Mouse (Mus musculus): ENCODE measurements at regions not wholly inside any gene's neighbourhood (a gene's known extent, or its start where the extent isn't known, plus 50 kb on each side); places are given as distances from the start of the nearest gene placed in this dataset.

GRCm38 (mm10) chr14:98863598-98863997, 130.5 kb downstream of the Rpl36a-ps1 start:
- no peaks in the 10 kb centered on the region for H3K36me3 ChIP-seq (ENCODE audit: control insufficient read depth, insufficient read depth, low read length)
- no peaks in the 10 kb centered on the region for H3K27me3 ChIP-seq (ENCODE audit: control insufficient read depth, insufficient read depth, low read length)
- H3K9me3 ChIP-seq (ENCODE audit: control insufficient read depth, low read length), result no peaks in the 10 kb centered on the region
- no peak for ATAC-seq (ENCODE audit: low read depth)
- 88% methylated on average over 11 of the region's 11 CpGs for WGBS
- H3K27ac ChIP-seq (ENCODE audit: low read depth, low read length), result no peak overlapping the region
- H3K4me1 ChIP-seq (ENCODE audit: control insufficient read depth, insufficient read depth, low read length), result no peaks in the 10 kb centered on the region
- no peak overlapping the region for H3K4me2 ChIP-seq (ENCODE audit: low read depth, low read length)
- H3K4me3 ChIP-seq (ENCODE audit: low read depth, low read length), result no peak overlapping the region
- H3K9ac ChIP-seq (replicated peaks; ENCODE audit: low read depth, low read length), result no peak overlapping the region

- no peaks in the 10 kb centered on the region for H3K27me3 ChIP-seq (ENCODE audit: control insufficient read depth, insufficient read depth, low read length)
- WGBS, result 45% methylated on average over 5 of the region's 5 CpGs
- H3K9me3 ChIP-seq (ENCODE audit: control insufficient read depth, low read length), result no peaks in the 10 kb centered on the region
- no peak overlapping the region for H3K4me3 ChIP-seq (ENCODE audit: low read depth, low read length)
- no peak overlapping the region for H3K4me2 ChIP-seq (ENCODE audit: low read depth, low read length)
- H3K36me3 ChIP-seq (ENCODE audit: control insufficient read depth, insufficient read depth, low read length), result no peaks in the 10 kb centered on the region
- no peaks in the 10 kb centered on the region for H3K4me1 ChIP-seq (ENCODE audit: control insufficient read depth, insufficient read depth, low read length)
- H3K27ac ChIP-seq (ENCODE audit: low read depth, low read length), result no peak overlapping the region
- ATAC-seq (ENCODE audit: low read depth), result no peak
- H3K9ac ChIP-seq (replicated peaks; ENCODE audit: low read depth, low read length), result no peak overlapping the region
Observed at GRCm38 (mm10) chr14:98862095-98862735, 131.9 kb downstream of the Rpl36a-ps1 start.

- no peak for ATAC-seq (ENCODE audit: low read depth)
- 82% methylated on average over 7 of the region's 7 CpGs for WGBS
- Histone ChIP-seq H3K4me3 (ENCODE audit: low read depth, low read length) (no peak overlapping the region), H3K4me1 (ENCODE audit: control insufficient read depth, insufficient read depth, low read length) (no peaks in the 10 kb centered on the region), H3K36me3 (ENCODE audit: control insufficient read depth, insufficient read depth, low read length) (no peaks in the 10 kb centered on the region), H3K27me3 (ENCODE audit: control insufficient read depth, insufficient read depth, low read length) (no peaks in the 10 kb centered on the region), H3K4me2 (ENCODE audit: low read depth, low read length) (no peak overlapping the region), H3K9ac (replicated peaks; ENCODE audit: low read depth, low read length) (no peak overlapping the region), H3K9me3 (ENCODE audit: control insufficient read depth, low read length) (no peaks in the 10 kb centered on the region), H3K27ac (ENCODE audit: low read depth, low read length) (no peak overlapping the region)
Observed at GRCm38 (mm10) chr14:98858801-98859200, 135.3 kb downstream of the Rpl36a-ps1 start.

GRCm38 (mm10) chr14:98848500-98848899, 145.6 kb downstream of the Rpl36a-ps1 start:
- H3K4me3 ChIP-seq (ENCODE audit: low read depth, low read length), result no peak overlapping the region

GRCm38 (mm10) chr14:98844221-98844620, 149.9 kb downstream of the Rpl36a-ps1 start:
- 87% methylated on average over 2 of the region's 2 CpGs for WGBS

More at GRCm38 (mm10) chr14:98848500-98848899, 145.6 kb downstream of the Rpl36a-ps1 start:
- WGBS, result 72% methylated on average over 1 of the region's 1 CpGs
- no peak for ATAC-seq (ENCODE audit: low read depth)
- H3K27ac ChIP-seq (ENCODE audit: low read depth, low read length), result no peak overlapping the region
- H3K9me3 ChIP-seq (ENCODE audit: control insufficient read depth, low read length), result no peaks in the 10 kb centered on the region
- no peaks in the 10 kb centered on the region for H3K27me3 ChIP-seq (ENCODE audit: control insufficient read depth, insufficient read depth, low read length)
- no peak overlapping the region for H3K9ac ChIP-seq (replicated peaks; ENCODE audit: low read depth, low read length)
- no peak overlapping the region for H3K4me2 ChIP-seq (ENCODE audit: low read depth, low read length)
- no peaks in the 10 kb centered on the region for H3K36me3 ChIP-seq (ENCODE audit: control insufficient read depth, insufficient read depth, low read length)
- H3K4me1 ChIP-seq (ENCODE audit: control insufficient read depth, insufficient read depth, low read length), result no peaks in the 10 kb centered on the region

GRCm38 (mm10) chr14:98834316-98834715, 159.8 kb downstream of the Rpl36a-ps1 start:
- ATAC-seq (ENCODE audit: low read depth), result 0 out of 2 replicates have a peak, but pooled peaks have one; percentile 22
- no peak overlapping the region for H3K9ac ChIP-seq (replicated peaks; ENCODE audit: low read depth, low read length)
- peaks cover 6% of the 10 kb centered on the region; the same call in 1 of the 2 replicates for H3K4me1 ChIP-seq (ENCODE audit: control insufficient read depth, insufficient read depth, low read length)
- H3K27ac ChIP-seq (ENCODE audit: low read depth, low read length), result no peak overlapping the region
- H3K36me3 ChIP-seq (ENCODE audit: control insufficient read depth, insufficient read depth, low read length), result no peaks in the 10 kb centered on the region
- WGBS, result 59% methylated on average over 5 of the region's 5 CpGs
- H3K4me2 ChIP-seq (ENCODE audit: low read depth, low read length), result no peak overlapping the region
- H3K4me3 ChIP-seq (ENCODE audit: low read depth, low read length), result no peak overlapping the region
- H3K27me3 ChIP-seq (ENCODE audit: control insufficient read depth, insufficient read depth, low read length), result no peaks in the 10 kb centered on the region
- no peaks in the 10 kb centered on the region for H3K9me3 ChIP-seq (ENCODE audit: control insufficient read depth, low read length)

More at GRCm38 (mm10) chr14:98844221-98844620, 149.9 kb downstream of the Rpl36a-ps1 start:
- no peaks in the 10 kb centered on the region for H3K36me3 ChIP-seq (ENCODE audit: control insufficient read depth, insufficient read depth, low read length)
- H3K9me3 ChIP-seq (ENCODE audit: control insufficient read depth, low read length), result no peaks in the 10 kb centered on the region
- H3K4me3 ChIP-seq (ENCODE audit: low read depth, low read length), result no peak overlapping the region
- no peak overlapping the region for H3K9ac ChIP-seq (replicated peaks; ENCODE audit: low read depth, low read length)
- no peaks in the 10 kb centered on the region for H3K4me1 ChIP-seq (ENCODE audit: control insufficient read depth, insufficient read depth, low read length)
- no peaks in the 10 kb centered on the region for H3K27me3 ChIP-seq (ENCODE audit: control insufficient read depth, insufficient read depth, low read length)
- ATAC-seq (ENCODE audit: low read depth), result no peak
- no peak overlapping the region for H3K4me2 ChIP-seq (ENCODE audit: low read depth, low read length)
- no peak overlapping the region for H3K27ac ChIP-seq (ENCODE audit: low read depth, low read length)

GRCm38 (mm10) chr14:98833230-98833999, 160.7 kb downstream of the Rpl36a-ps1 start:
- Histone ChIP-seq H3K36me3 (ENCODE audit: control insufficient read depth, insufficient read depth, low read length) (no peaks in the 10 kb centered on the region), H3K4me3 (ENCODE audit: low read depth, low read length) (no peak overlapping the region), H3K27ac (ENCODE audit: low read depth, low read length) (no peak overlapping the region), H3K4me2 (ENCODE audit: low read depth, low read length) (peak overlapping the region; percentile 24; the same call in 1 of the 2 replicates), H3K4me1 (ENCODE audit: control insufficient read depth, insufficient read depth, low read length) (peaks cover 6% of the 10 kb centered on the region; the same call in 1 of the 2 replicates), H3K9me3 (ENCODE audit: control insufficient read depth, low read length) (no peaks in the 10 kb centered on the region), H3K9ac (replicated peaks; ENCODE audit: low read depth, low read length) (no peak overlapping the region), H3K27me3 (ENCODE audit: control insufficient read depth, insufficient read depth, low read length) (no peaks in the 10 kb centered on the region)
- 27% methylated on average over 13 of the region's 13 CpGs for WGBS
- peak; percentile 64 for ATAC-seq (ENCODE audit: low read depth)

- no peak overlapping the region for H3K4me2 ChIP-seq (ENCODE audit: low read depth, low read length)
- H3K4me3 ChIP-seq (ENCODE audit: low read depth, low read length), result no peak overlapping the region
- ATAC-seq (ENCODE audit: low read depth), result no peak
- H3K27me3 ChIP-seq (ENCODE audit: control insufficient read depth, insufficient read depth, low read length), result no peaks in the 10 kb centered on the region
- no peak overlapping the region for H3K27ac ChIP-seq (ENCODE audit: low read depth, low read length)
- 20% methylated on average over 7 of the region's 7 CpGs for WGBS
- H3K4me1 ChIP-seq (ENCODE audit: control insufficient read depth, insufficient read depth, low read length), result peaks cover 6% of the 10 kb centered on the region; the same call in 1 of the 2 replicates
- H3K9me3 ChIP-seq (ENCODE audit: control insufficient read depth, low read length), result no peaks in the 10 kb centered on the region
- H3K9ac ChIP-seq (replicated peaks; ENCODE audit: low read depth, low read length), result no peak overlapping the region
- no peaks in the 10 kb centered on the region for H3K36me3 ChIP-seq (ENCODE audit: control insufficient read depth, insufficient read depth, low read length)
Observed at GRCm38 (mm10) chr14:98832401-98832800, 161.7 kb downstream of the Rpl36a-ps1 start.
